9 mouse cellular contexts compared by ENCODE assay signal in genomic region chr5:92369151-92369994, GRCm38 (mm10). TPM values are rescaled to one million over a fixed set of nuclear protein-coding genes. Genes with fewer than 3 reads are reported as not detected.
DNase-seq lines count a peak whose midpoint lies in the region; ATAC-seq and TF ChIP-seq lines count a peak whose summit lies in the region.
"Had no signal": no experiment of that assay in that cellular context is flagged by ENCODE, and none has a peak within 500 bp of the region (broad histone marks: within the 10 kb centered on the region; RNA-seq: fewer than 3 reads in every experiment).

No protein-coding gene starts in this region.

- 0 out of 2 replicates have a peak overlapping the region, but pooled peaks have one; percentile 9 for H3K27ac ChIP-seq in hindbrain, embryonic 11.5 days (ENCODE audit: low read depth, low read length)
- H3K27ac ChIP-seq in midbrain, postnatal 0 days (ENCODE audit: low read depth, low read length) = no peak overlapping the region

- H3K4me3 ChIP-seq in C2C12 (ENCODE audit: insufficient read depth, poor library complexity, severe bottlenecking) = no peak overlapping the region
- H3K4me3 ChIP-seq in hindbrain, embryonic 11.5 days (ENCODE audit: low read depth, low read length) = no peak overlapping the region
- no peak overlapping the region for H3K4me3 ChIP-seq in midbrain, postnatal 0 days (ENCODE audit: low read depth, low read length)

- ATAC-seq in common myeloid progenitor, adult 5-6 weeks (replicated peaks; ENCODE audit: low read depth, poor library complexity, severe bottlenecking) = peak; percentile 37; the same call in 1 of the 2 replicates
- ATAC-seq in hindbrain, embryonic 11.5 days (ENCODE audit: low FRiP score) = peak; percentile 87
- peak; percentile 74 for ATAC-seq in midbrain, postnatal 0 days (ENCODE audit: low FRiP score)

- H3K79me3 ChIP-seq in C2C12 (ENCODE audit: low read depth) = no peaks in the 10 kb centered on the region

- H3K27me3 ChIP-seq in C2C12 (ENCODE audit: control insufficient read depth, insufficient read depth, insufficient read length) = no peaks in the 10 kb centered on the region
- H3K27me3 ChIP-seq in hindbrain, embryonic 11.5 days (ENCODE audit: control insufficient read depth, insufficient read depth, low read length) = no peaks in the 10 kb centered on the region
- H3K27me3 ChIP-seq in midbrain, postnatal 0 days (ENCODE audit: insufficient read depth, low read length) = no peaks in the 10 kb centered on the region

- H3K4me2 ChIP-seq in hindbrain, embryonic 11.5 days (replicated peaks; ENCODE audit: low read depth, low read length) = no peak overlapping the region
- no peak overlapping the region for H3K4me2 ChIP-seq in midbrain, postnatal 0 days (ENCODE audit: low read depth, low read length, poor library complexity, severe bottlenecking)

- H3K79me2 ChIP-seq in C2C12 (ENCODE audit: control insufficient read depth, insufficient read depth) = no peaks in the 10 kb centered on the region

- intact Hi-C loops in left cerebral cortex, postnatal 36 days (cut with DNase I) = no loop called here

- no peaks in the 10 kb centered on the region for H3K36me3 ChIP-seq in C2C12 (ENCODE audit: control insufficient read depth, insufficient read depth)
- H3K36me3 ChIP-seq in hindbrain, embryonic 11.5 days (ENCODE audit: control insufficient read depth, insufficient read depth, low read length) = no peaks in the 10 kb centered on the region
- no peaks in the 10 kb centered on the region for H3K36me3 ChIP-seq in midbrain, postnatal 0 days (ENCODE audit: insufficient read depth, low read length)

- H3K9ac ChIP-seq in hindbrain, embryonic 11.5 days (ENCODE audit: low read depth, low read length) = no peak overlapping the region
- no peak overlapping the region for H3K9ac ChIP-seq in midbrain, postnatal 0 days (replicated peaks; ENCODE audit: low read length, poor library complexity, severe bottlenecking)

- peak overlapping the region; percentile 12 for H3ac ChIP-seq in C2C12 (ENCODE audit: control insufficient read depth, insufficient read length, low read depth)

- WGBS in hindbrain, embryonic 11.5 days = 69% methylated on average over 13 of the region's 13 CpGs
- 68% methylated on average over 13 of the region's 13 CpGs for WGBS in midbrain, postnatal 0 days

- DNase-seq in adrenal gland, adult (ENCODE audit: inconsistent age in 2 of 2, low spot score in 1 of 2) = peak; percentile 67 to 78
- DNase-seq in adrenal gland, adult 8-10 months = no peak
- DNase-seq in hindbrain, embryonic 11.5 days (ENCODE audit: low spot score) = no peak
- DNase-seq in left cerebral cortex, postnatal 36 days (ENCODE audit: low spot score in 2 of 2) = peak; percentile 45 to 51
- DNase-seq in midbrain, postnatal 0 days (ENCODE audit: low spot score) = peak; percentile 76
- DNase-seq in B cell, adult 2 months = no peak

- H3K4me1 ChIP-seq in hindbrain, embryonic 11.5 days (replicated peaks; ENCODE audit: control insufficient read depth, insufficient read depth, low read length) = no peaks in the 10 kb centered on the region; the same call in 1 of the 2 replicates
- no peaks in the 10 kb centered on the region for H3K4me1 ChIP-seq in midbrain, postnatal 0 days (ENCODE audit: insufficient read depth, low read length)

- TF ChIP-seq CTCF in C2C12 (IDR thresholded peaks at IDR 0.05; ENCODE audit: control insufficient read depth, insufficient read depth, insufficient read length) = no peak
- TF ChIP-seq CTCF in midbrain, postnatal 0 days (IDR thresholded peaks at IDR 0.05) = peak; percentile 16; the same call in 1 of the 2 replicates

- no peaks in the 10 kb centered on the region for H3K9me3 ChIP-seq in hindbrain, embryonic 11.5 days (ENCODE audit: control insufficient read depth, low read length)
- H3K9me3 ChIP-seq in midbrain, postnatal 0 days (ENCODE audit: low read length) = no peaks in the 10 kb centered on the region

TF ChIP-seq in C2C12, 6 proteins besides CTCF, POLR2A, EP300 and RAD21:
- TF ChIP-seq MAX (IDR thresholded peaks at IDR 0.05) = peak; percentile 67
- TF ChIP-seq MYOG (IDR thresholded peaks at IDR 0.05; ENCODE audit: control insufficient read depth, extremely low read depth, insufficient read length) = no peak
- TF ChIP-seq MYOD1 (IDR thresholded peaks at IDR 0.05; ENCODE audit: control insufficient read depth, insufficient read length, low read depth) = peak; percentile 71
- TF ChIP-seq CEBPB (IDR thresholded peaks at IDR 0.05; ENCODE audit: low read depth) = no peak
- no peak for TF ChIP-seq USF1 (IDR thresholded peaks at IDR 0.05; ENCODE audit: low read depth)
- peak; percentile 39 for TF ChIP-seq FOSL1 (IDR thresholded peaks at IDR 0.05; ENCODE audit: insufficient read depth, low read length, poor library complexity, severe bottlenecking)
TF ChIP-seq in C2C12: peak in this region for 3.

RNA-seq across cellular contexts. Expression of gene Cxcl10, which starts 20.7 kb away (rescaled TPM):
- total RNA-seq in adrenal gland, adult 8-10 months (2022) = 1 to 10 TPM in 2 of 4 experiments, under 1 TPM in 2; 0.35 to 2.1 (median 1.1) TPM
- polyA plus RNA-seq in C2C12 (2012; fragmentation: generic; extraction: Trizol) = 0.18 TPM
- total RNA-seq in common myeloid progenitor, adult 5-6 weeks (2017) = 2.2 and 3.2 TPM in 2 replicates
- polyA plus RNA-seq in hindbrain, embryonic 11.5 days (2014; fragmentation: Nextera tagmentation; extraction: Ambion mirVana) = 0.57 and 0.71 TPM in 2 replicates
- total RNA-seq in left cerebral cortex, postnatal 36 days (2021) = under 1 TPM in 1 of 2 experiments, not detected in 1; 0.49 TPM
- total RNA-seq in midbrain, postnatal 0 days (2014; rRNA removed) = not detected in 2 replicates
- 0.28 TPM in 1 of 2 replicates, not detected in the other for polyA plus RNA-seq in midbrain, postnatal 0 days (2015; fragmentation: Nextera tagmentation; extraction: Ambion mirVana)

RNA-seq across cellular contexts. Expression of gene Art3, which starts 37.7 kb away (rescaled TPM):
- total RNA-seq in adrenal gland, adult 8-10 months (2022) = 10 to 100 TPM; 38.9 to 87.1 (median 64.7) TPM
- polyA plus RNA-seq in C2C12 (2012; fragmentation: generic; extraction: Trizol) = 0.39 TPM
- not detected in 2 replicates for total RNA-seq in common myeloid progenitor, adult 5-6 weeks (2017)
- 3.4 and 3.6 TPM in 2 replicates for polyA plus RNA-seq in hindbrain, embryonic 11.5 days (2014; fragmentation: Nextera tagmentation; extraction: Ambion mirVana)
- 1 to 10 TPM; 3.6 to 5.9 TPM for total RNA-seq in left cerebral cortex, postnatal 36 days (2021)
- total RNA-seq in midbrain, postnatal 0 days (2014; rRNA removed) = 4.2 and 4.7 TPM in 2 replicates
- 5.5 and 7.1 TPM in 2 replicates for polyA plus RNA-seq in midbrain, postnatal 0 days (2015; fragmentation: Nextera tagmentation; extraction: Ambion mirVana)

RNA-seq across cellular contexts. Expression of gene Cxcl9, which starts 41.5 kb away (rescaled TPM):
- total RNA-seq in adrenal gland, adult 8-10 months (2022) = 1 to 10 TPM in 2 of 4 experiments, under 1 TPM in 2; 0.65 to 6.8 (median 1.1) TPM
- not detected for polyA plus RNA-seq in C2C12 (2012; fragmentation: generic; extraction: Trizol)
- 0.09 TPM in 1 of 2 replicates, not detected in the other for total RNA-seq in common myeloid progenitor, adult 5-6 weeks (2017)
- not detected in 2 replicates for polyA plus RNA-seq in hindbrain, embryonic 11.5 days (2014; fragmentation: Nextera tagmentation; extraction: Ambion mirVana)
- total RNA-seq in left cerebral cortex, postnatal 36 days (2021) = not detected
- not detected in 2 replicates for total RNA-seq in midbrain, postnatal 0 days (2014; rRNA removed)
- polyA plus RNA-seq in midbrain, postnatal 0 days (2015; fragmentation: Nextera tagmentation; extraction: Ambion mirVana) = not detected in 2 replicates
- polyA plus RNA-seq: cortical plate, adult 2 months had no signal

RNA-seq across cellular contexts. Expression of gene Sdad1, which starts 59.1 kb away (rescaled TPM):
- 10 to 100 TPM; 28.0 to 45.8 (median 35.1) TPM for total RNA-seq in adrenal gland, adult 8-10 months (2022)
- 8.0 TPM for polyA plus RNA-seq in C2C12 (2012; fragmentation: generic; extraction: Trizol)
- 75.4 and 86.8 TPM in 2 replicates for total RNA-seq in common myeloid progenitor, adult 5-6 weeks (2017)
- 36.3 and 49.1 TPM in 2 replicates for polyA plus RNA-seq in hindbrain, embryonic 11.5 days (2014; fragmentation: Nextera tagmentation; extraction: Ambion mirVana)
- total RNA-seq in left cerebral cortex, postnatal 36 days (2021) = 10 to 100 TPM; 15.5 to 25.1 TPM
- total RNA-seq in midbrain, postnatal 0 days (2014; rRNA removed) = 33.1 and 38.7 TPM in 2 replicates
- 27.2 and 33.2 TPM in 2 replicates for polyA plus RNA-seq in midbrain, postnatal 0 days (2015; fragmentation: Nextera tagmentation; extraction: Ambion mirVana)

Comparison
In these comparisons a context has a peak if more than half of its experiments do, and no peak if none do; other contexts are left out.
1. DNase-seq: peak in adrenal gland, adult (2 of 2), left cerebral cortex, postnatal 36 days (2 of 2) and midbrain, postnatal 0 days (single experiment); none in adrenal gland, adult 8-10 months (single experiment), hindbrain, embryonic 11.5 days (single experiment) and B cell, adult 2 months (0 of 2).
2. ATAC-seq: peak in every context shown above with its lines; median percentile 87 in hindbrain, embryonic 11.5 days; 74 in midbrain, postnatal 0 days; 37 in common myeloid progenitor, adult 5-6 weeks.